ENCODE assay signal across 9 mouse cellular contexts in genomic region chr8:46639010-46639571, GRCm38 (mm10). TPM values are rescaled to one million over a fixed set of nuclear protein-coding genes. Genes with fewer than 3 reads are reported as not detected.
DNase-seq lines count a peak whose midpoint lies in the region; ATAC-seq and TF ChIP-seq lines count a peak whose summit lies in the region.
"Had no signal": no experiment of that assay in that cellular context is flagged by ENCODE, and none has a peak within 500 bp of the region (broad histone marks: within the 10 kb centered on the region; RNA-seq: fewer than 3 reads in every experiment).

No protein-coding gene starts in this region.

- H3K4me3 ChIP-seq in gastrocnemius, adult 2 months = peak overlapping the region; percentile 30
- H3K4me3 ChIP-seq in intestine, embryonic 15.5 days (replicated peaks) = no peak overlapping the region
- no peak overlapping the region for H3K4me3 ChIP-seq in liver, embryonic 16.5 days (ENCODE audit: low read depth, low read length)

- intact Hi-C loops in gastrocnemius, adult 2 months (cut with DNase I) = no loop called here

- H3K4me2 ChIP-seq in intestine, embryonic 15.5 days (replicated peaks) = no peak overlapping the region
- no peak overlapping the region for H3K4me2 ChIP-seq in liver, embryonic 16.5 days (ENCODE audit: low read depth, low read length)

- no peaks in the 10 kb centered on the region for H3K27me3 ChIP-seq in intestine, embryonic 15.5 days (replicated peaks)
- no peaks in the 10 kb centered on the region for H3K27me3 ChIP-seq in liver, embryonic 16.5 days (ENCODE audit: control insufficient read depth, insufficient read depth, low read depth, low read length)
- H3K27me3 ChIP-seq: Patski had no signal

- peak; percentile 78 for ATAC-seq in intestine, embryonic 15.5 days
- ATAC-seq in liver, embryonic 16.5 days (ENCODE audit: low read depth) = peak; percentile 55
- ATAC-seq: Patski had no signal

- 33% methylated on average over 6 of the region's 6 CpGs for WGBS in intestine, embryonic 15.5 days
- WGBS in liver, embryonic 16.5 days (ENCODE audit: insufficient replicate concordance) = 26% methylated on average over 6 of the region's 6 CpGs

- peaks cover 3% of the 10 kb centered on the region; the same call in 1 of the 2 replicates for H3K4me1 ChIP-seq in intestine, embryonic 15.5 days (replicated peaks)
- peaks cover 9% of the 10 kb centered on the region; the same call in 1 of the 2 replicates for H3K4me1 ChIP-seq in liver, embryonic 16.5 days (ENCODE audit: control insufficient read depth, low read depth, low read length)

- peak overlapping the region; percentile 66 for H3K27ac ChIP-seq in gastrocnemius, adult 2 months
- peak overlapping the region; percentile 56; the same call in 1 of the 2 replicates for H3K27ac ChIP-seq in intestine, embryonic 15.5 days
- H3K27ac ChIP-seq in liver, embryonic 16.5 days (ENCODE audit: low read length) = no peak overlapping the region; the same call in 1 of the 2 replicates

- TF ChIP-seq CTCF in gastrocnemius, adult 2 months (IDR thresholded peaks at IDR 0.05) = no peak

- no peak overlapping the region for H3K9ac ChIP-seq in intestine, embryonic 15.5 days
- H3K9ac ChIP-seq in liver, embryonic 16.5 days (ENCODE audit: low read depth, low read length) = no peak overlapping the region

- H3K36me3 ChIP-seq in intestine, embryonic 15.5 days = peaks cover 11% of the 10 kb centered on the region
- H3K36me3 ChIP-seq in liver, embryonic 16.5 days (ENCODE audit: control insufficient read depth, insufficient read depth) = peaks cover 24% of the 10 kb centered on the region

- DNase-seq in layer of hippocampus, adult 9-11 months = peak; percentile 14
- no peak for DNase-seq in layer of hippocampus, adult 9-10 months (ENCODE audit: low spot score)
- DNase-seq in adrenal gland, postnatal 25 days = peak; percentile 37
- peak; percentile 63 for DNase-seq in gastrocnemius, adult 2 months
- peak; percentile 13 for DNase-seq in right cerebral cortex, postnatal 4 days
- DNase-seq in natural killer cell, adult 2 months (ENCODE audit: low spot score in 2 of 2) = no peak

- H3K9me3 ChIP-seq in intestine, embryonic 15.5 days = no peaks in the 10 kb centered on the region
- no peaks in the 10 kb centered on the region for H3K9me3 ChIP-seq in liver, embryonic 16.5 days (replicated peaks; ENCODE audit: control insufficient read depth, low read length)

RNA-seq across cellular contexts. Expression of gene Casp3, which starts 22.0 kb away (rescaled TPM):
- 22.6 and 28.9 TPM in 2 replicates for total RNA-seq in adrenal gland, postnatal 25 days (2021)
- 1 to 10 TPM; 1.3 to 1.8 TPM for total RNA-seq in gastrocnemius, adult 2 months (2021)
- 54.4 and 69.0 TPM in 2 replicates for polyA plus RNA-seq in intestine, embryonic 15.5 days (2015; fragmentation: Nextera tagmentation; extraction: Ambion mirVana)
- polyA plus RNA-seq in liver, embryonic 16.5 days (2015; fragmentation: Nextera tagmentation; extraction: Ambion mirVana) = 36.5 and 43.4 TPM in 2 replicates

RNA-seq across cellular contexts. Expression of gene Primpol, which starts 22.1 kb away (rescaled TPM):
- 12.4 and 18.9 TPM in 2 replicates for total RNA-seq in adrenal gland, postnatal 25 days (2021)
- 1 to 10 TPM; 1.4 to 2.1 TPM for total RNA-seq in gastrocnemius, adult 2 months (2021)
- polyA plus RNA-seq in intestine, embryonic 15.5 days (2015; fragmentation: Nextera tagmentation; extraction: Ambion mirVana) = 13.4 and 14.8 TPM in 2 replicates
- polyA plus RNA-seq in liver, embryonic 16.5 days (2015; fragmentation: Nextera tagmentation; extraction: Ambion mirVana) = 7.1 and 7.9 TPM in 2 replicates

Comparison
In these comparisons a context has a peak if more than half of its experiments do, and no peak if none do; other contexts are left out.
1. DNase-seq: peak in layer of hippocampus, adult 9-11 months (single experiment), adrenal gland, postnatal 25 days (single experiment), gastrocnemius, adult 2 months (single experiment) and right cerebral cortex, postnatal 4 days (single experiment); none in layer of hippocampus, adult 9-10 months (single experiment) and natural killer cell, adult 2 months (0 of 2).